In the genomic region with DNA sequence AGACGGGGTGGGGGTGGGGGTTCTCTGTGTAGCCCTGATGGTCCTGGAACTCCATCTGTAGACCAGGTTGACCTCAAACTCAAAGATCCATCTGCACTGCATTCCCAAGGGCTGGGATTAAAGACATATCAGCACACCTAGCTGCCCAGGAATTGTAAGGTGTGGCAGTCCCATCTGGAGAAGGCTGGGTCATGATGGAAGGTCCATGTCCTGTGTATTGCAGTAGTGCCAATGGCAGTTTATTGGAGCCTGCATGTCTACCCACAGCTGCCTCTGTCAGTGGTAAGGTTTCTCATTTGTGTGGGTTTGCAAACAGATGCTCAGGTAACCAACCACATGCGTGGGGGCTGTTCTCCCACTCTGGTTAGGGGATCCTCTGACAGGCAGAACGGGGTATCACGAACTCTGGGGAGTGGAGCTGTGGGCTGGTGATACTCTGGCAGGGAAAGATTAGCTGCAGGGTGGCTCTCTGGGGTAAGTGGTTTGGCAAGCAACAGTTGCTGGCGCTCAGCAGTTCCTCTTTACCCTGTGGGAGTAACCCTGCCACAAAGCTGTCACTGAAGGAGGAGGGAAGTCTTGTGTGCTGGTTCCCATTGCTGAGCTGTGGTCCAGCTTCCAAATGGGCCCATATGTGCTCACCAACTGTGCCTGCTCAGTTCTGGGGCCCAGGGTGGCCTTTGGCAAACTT, we compare ENCODE assay signal across 10 mouse cellular contexts. TPM values are rescaled to one million over a fixed set of nuclear protein-coding genes. Genes with fewer than 3 reads are reported as not detected.
A peak's percentile ranks its signal among the peaks of the same experiment; 100 is the strongest.
DNase-seq lines count a peak whose midpoint lies in the region; ATAC-seq and TF ChIP-seq lines count a peak whose summit lies in the region.
"Had no signal": no experiment of that assay in that cellular context is flagged by ENCODE, and none has a peak within 500 bp of the region (broad histone marks: within the 10 kb centered on the region; RNA-seq: fewer than 3 reads in every experiment).

No protein-coding gene starts in this region.

- H3K36me3 ChIP-seq in thymus, adult 2 months (ENCODE audit: control insufficient read depth, insufficient read depth, low read length) = no peaks in the 10 kb centered on the region
- no peaks in the 10 kb centered on the region for H3K36me3 ChIP-seq in splenic B cell, adult 2 months (ENCODE audit: control insufficient read depth, insufficient read depth, low read length, poor library complexity, severe bottlenecking)
- H3K36me3 ChIP-seq in hindbrain, embryonic 10.5 days = no peaks in the 10 kb centered on the region

- DNase-seq in thymus, adult 2 months = no peak
- no peak for DNase-seq in thymus, postnatal 10 days (ENCODE audit: low spot score in 2 of 2)
- DNase-seq in splenic B cell, adult 2 months (ENCODE audit: low read depth, low spot score) = peak; percentile 57
- no peak for DNase-seq in hindbrain, embryonic 10.5 days (ENCODE audit: low spot score)
- DNase-seq: kidney, postnatal 14 days had no signal

- no peaks in the 10 kb centered on the region for H3K27me3 ChIP-seq in thymus, adult 2 months (ENCODE audit: control insufficient read depth, insufficient read depth, low read length)
- no peaks in the 10 kb centered on the region for H3K27me3 ChIP-seq in splenic B cell, adult 2 months (ENCODE audit: control insufficient read depth, insufficient read depth, low read length, poor library complexity, severe bottlenecking)
- H3K27me3 ChIP-seq in hindbrain, embryonic 10.5 days (ENCODE audit: insufficient read depth, poor library complexity, severe bottlenecking) = no peaks in the 10 kb centered on the region

- TF ChIP-seq POLR2A in thymus, adult 2 months (IDR thresholded peaks at IDR 0.05; ENCODE audit: control insufficient read depth, extremely low read depth, insufficient read depth, low read length, poor library complexity) = no peak

- 25% methylated on average over 5 of the region's 5 CpGs for WGBS in thymus, adult 2 months
- WGBS in hindbrain, embryonic 10.5 days = 92% methylated on average over 5 of the region's 5 CpGs

- peaks cover 11% of the 10 kb centered on the region for H3K4me1 ChIP-seq in thymus, adult 2 months (replicated peaks; ENCODE audit: control insufficient read depth, insufficient read depth, low read length)
- no peaks in the 10 kb centered on the region for H3K4me1 ChIP-seq in hindbrain, embryonic 10.5 days (replicated peaks)

- peak; percentile 90 for ATAC-seq in erythroid progenitor cell, adult 5-6 weeks (replicated peaks; ENCODE audit: low FRiP score, poor library complexity, severe bottlenecking)
- ATAC-seq in megakaryocyte, adult 5-6 weeks (ENCODE audit: poor library complexity, severe bottlenecking) = peak; percentile 96
- no peak for ATAC-seq in cerebellum, adult (ENCODE audit: insufficient number of reproducible peaks, low FRiP score, low TSS enrichment)
- ATAC-seq: forebrain, embryonic 16.5 days had no signal

- H3K9me3 ChIP-seq in hindbrain, embryonic 10.5 days = no peaks in the 10 kb centered on the region

- TF ChIP-seq CTCF in thymus, adult 2 months (IDR thresholded peaks at IDR 0.05; ENCODE audit: borderline replicate concordance, control insufficient read depth, extremely low read depth, insufficient read depth, low read length, poor library complexity) = no peak

- H3K27ac ChIP-seq in thymus, adult 2 months (ENCODE audit: control insufficient read depth, insufficient read depth, low read length) = peak overlapping the region; percentile 53
- no peak overlapping the region for H3K27ac ChIP-seq in hindbrain, embryonic 10.5 days

- no peak overlapping the region for H3K4me3 ChIP-seq in thymus, adult 2 months (ENCODE audit: control insufficient read depth, insufficient read depth, low read length)
- no peak overlapping the region for H3K4me3 ChIP-seq in hindbrain, embryonic 10.5 days
- H3K4me3 ChIP-seq: myocyte had no signal

RNA-seq across cellular contexts. Expression of a gene that starts 15.8 kb away (rescaled TPM):
- 6.6 and 7.2 TPM in 2 replicates for polyA plus RNA-seq in thymus, adult 2 months (2012; rRNA removed)
- total RNA-seq in erythroid progenitor cell, adult 5-6 weeks (2015; ENCODE audit: low replicate concordance) = 76.0 and 76.3 TPM in 2 replicates
- 66.6 and 69.7 TPM in 2 replicates for total RNA-seq in erythroid progenitor cell, adult 5-6 weeks (2017; ENCODE audit: low replicate concordance)
- 96.5 and 104 TPM in 2 replicates for total RNA-seq in megakaryocyte, adult 5-6 weeks (2015)
- total RNA-seq in megakaryocyte, adult 5-6 weeks (2017) = 126 and 148 TPM in 2 replicates
- polyA plus RNA-seq in hindbrain, embryonic 10.5 days (2016; fragmentation: Nextera tagmentation; extraction: Ambion mirVana) = 83.6 and 103 TPM in 2 replicates

RNA-seq across cellular contexts. Expression of a gene that starts 26.9 kb away (rescaled TPM):
- 42.0 and 42.3 TPM in 2 replicates for polyA plus RNA-seq in thymus, adult 2 months (2012; rRNA removed)
- 37.8 and 71.7 TPM in 2 replicates for total RNA-seq in erythroid progenitor cell, adult 5-6 weeks (2015; ENCODE audit: low replicate concordance)
- 78.0 and 78.3 TPM in 2 replicates for total RNA-seq in erythroid progenitor cell, adult 5-6 weeks (2017; ENCODE audit: low replicate concordance)
- 38.3 and 42.2 TPM in 2 replicates for total RNA-seq in megakaryocyte, adult 5-6 weeks (2015)
- total RNA-seq in megakaryocyte, adult 5-6 weeks (2017) = 85.5 and 96.3 TPM in 2 replicates
- 46.7 and 50.7 TPM in 2 replicates for polyA plus RNA-seq in hindbrain, embryonic 10.5 days (2016; fragmentation: Nextera tagmentation; extraction: Ambion mirVana)

RNA-seq across cellular contexts. Expression of a gene that starts 27.0 kb away (rescaled TPM):
- polyA plus RNA-seq in thymus, adult 2 months (2012; rRNA removed) = 0.08 and 0.16 TPM in 2 replicates
- not detected in 2 replicates for total RNA-seq in erythroid progenitor cell, adult 5-6 weeks (2015; ENCODE audit: low replicate concordance)
- total RNA-seq in erythroid progenitor cell, adult 5-6 weeks (2017; ENCODE audit: low replicate concordance) = 1.5 TPM in 1 of 2 replicates, not detected in the other
- total RNA-seq in megakaryocyte, adult 5-6 weeks (2015) = 0.32 and 0.36 TPM in 2 replicates
- 0.73 and 1.5 TPM in 2 replicates for total RNA-seq in megakaryocyte, adult 5-6 weeks (2017)
- 0.71 and 0.75 TPM in 2 replicates for polyA plus RNA-seq in hindbrain, embryonic 10.5 days (2016; fragmentation: Nextera tagmentation; extraction: Ambion mirVana)
